Comparison of ENCODE assay signal across 27 mouse cellular contexts in the genomic region with DNA sequence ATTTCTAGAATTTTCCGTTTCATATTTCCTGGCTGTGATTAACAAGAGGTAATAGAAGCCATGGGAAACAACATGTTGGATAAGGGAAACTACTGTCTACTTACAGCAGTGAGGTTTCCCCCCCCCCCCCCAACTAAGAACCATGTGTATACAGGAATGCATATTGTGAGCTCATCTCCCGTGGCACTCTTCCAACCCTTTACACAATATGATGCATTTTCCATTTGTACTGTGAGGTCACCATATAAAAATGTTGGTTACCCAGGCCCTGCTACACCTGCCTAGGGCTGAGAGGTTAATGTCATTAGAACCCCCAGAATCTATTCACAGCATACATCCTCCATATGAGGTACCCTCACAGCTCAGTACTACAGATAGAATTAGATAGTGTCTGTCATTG.
DNase-seq lines count a peak whose midpoint lies in the region; ATAC-seq and TF ChIP-seq lines count a peak whose summit lies in the region.
"Had no signal": no experiment of that assay in that cellular context is flagged by ENCODE, and none has a peak within 500 bp of the region (broad histone marks: within the 10 kb centered on the region; RNA-seq: fewer than 3 reads in every experiment).

No protein-coding gene starts in this region.

- peak overlapping the region; percentile 32; the same call in 1 of the 2 replicates for H3K27ac ChIP-seq in lung, embryonic 16.5 days (ENCODE audit: low read length)
- H3K27ac ChIP-seq: embryonic facial prominence, embryonic 15.5 days; gastrocnemius, adult 2 months; heart, embryonic 15.5 days; hindbrain, embryonic 12.5 days; limb, embryonic 13.5 days; liver, embryonic 14.5 days; macrophage; midbrain, embryonic 15.5 days; stomach, embryonic 15.5 days had no signal

- DNase-seq in heart, postnatal 4 days = peak; percentile 34
- DNase-seq in heart, postnatal 25 days (ENCODE audit: low spot score) = no peak
- DNase-seq in lung, adult 2 months = no peak
- peak; percentile 83 for DNase-seq in Muller cell, postnatal 12 days (ENCODE audit: inconsistent ontology term)
- no peak for DNase-seq in right cerebral cortex, adult 2 months (ENCODE audit: low spot score in 2 of 2)
- no peak for DNase-seq in retina, postnatal 1 day
- DNase-seq: adrenal gland, postnatal 10 days; cerebellum, adult 2 months; cerebellum, postnatal 25 days; embryo, embryonic 11 days; gastrocnemius, adult 2 months; kidney, adult 18-20 months; kidney, postnatal 4 days; right cerebral cortex, adult 18-20 months; thymus, adult 18-20 months; thymus, postnatal 36 days had no signal

- intact Hi-C loops in heart, postnatal 25 days (cut with DNase I) = no loop called here

- no peak overlapping the region for H3K4me3 ChIP-seq in lung, embryonic 16.5 days (ENCODE audit: low read length)
- H3K4me3 ChIP-seq in lung, adult 2 months (replicated peaks; ENCODE audit: extremely low read depth, low read depth, low read length) = no peak overlapping the region
- H3K4me3 ChIP-seq: embryonic facial prominence, embryonic 15.5 days; gastrocnemius, adult 2 months; heart, embryonic 15.5 days; hindbrain, embryonic 12.5 days; limb, embryonic 13.5 days; midbrain, embryonic 15.5 days; stomach, embryonic 15.5 days had no signal

- H3K4me2 ChIP-seq in lung, embryonic 16.5 days (ENCODE audit: low read depth, low read length) = no peak overlapping the region
- H3K4me2 ChIP-seq: embryonic facial prominence, embryonic 15.5 days; heart, embryonic 15.5 days; hindbrain, embryonic 12.5 days; limb, embryonic 13.5 days; midbrain, embryonic 15.5 days; stomach, embryonic 15.5 days had no signal

- peak; percentile 49; the same call in 1 of the 2 replicates for ATAC-seq in lung, embryonic 16.5 days (ENCODE audit: low read depth)
- ATAC-seq: CD4-positive, CD25-positive, alpha-beta regulatory T cell, adult 4 months; forebrain, embryonic 14.5 days; midbrain, embryonic 15.5 days had no signal

- 0 out of 2 replicates have a peak, but pooled peaks cover 3% of the 10 kb centered on the region for H3K36me3 ChIP-seq in lung, embryonic 16.5 days (ENCODE audit: control insufficient read depth, insufficient read depth, low read length)
- H3K36me3 ChIP-seq: embryonic facial prominence, embryonic 15.5 days; heart, embryonic 15.5 days; hindbrain, embryonic 12.5 days; limb, embryonic 13.5 days; midbrain, embryonic 15.5 days had no signal

- WGBS in lung, embryonic 16.5 days = 47% methylated on average over 2 of the region's 2 CpGs
- 32% methylated on average over 2 of the region's 2 CpGs for whole genome bisulfite sequencing in lung, adult 2 months

- no peaks in the 10 kb centered on the region for H3K27me3 ChIP-seq in lung, embryonic 16.5 days (ENCODE audit: control insufficient read depth, insufficient read depth, low read depth, low read length)
- H3K27me3 ChIP-seq: embryonic facial prominence, embryonic 15.5 days; heart, embryonic 15.5 days; hindbrain, embryonic 12.5 days; limb, embryonic 13.5 days; midbrain, embryonic 15.5 days; stomach, embryonic 15.5 days had no signal

- no peak for TF ChIP-seq CTCF in lung, adult 2 months (IDR thresholded peaks at IDR 0.05; ENCODE audit: insufficient read depth, low read length)

- H3K4me1 ChIP-seq in lung, embryonic 16.5 days (replicated peaks; ENCODE audit: control insufficient read depth, insufficient read depth, low read length) = peaks cover 15% of the 10 kb centered on the region
- peaks cover 34% of the 10 kb centered on the region for H3K4me1 ChIP-seq in lung, adult 2 months (ENCODE audit: control insufficient read depth, insufficient read depth, low read length)
- H3K4me1 ChIP-seq: hindbrain, embryonic 12.5 days; midbrain, embryonic 15.5 days; stomach, embryonic 15.5 days had no signal

- no peak overlapping the region for H3K9ac ChIP-seq in lung, embryonic 16.5 days (ENCODE audit: low read length)
- H3K9ac ChIP-seq: embryonic facial prominence, embryonic 15.5 days; heart, embryonic 15.5 days; hindbrain, embryonic 12.5 days; limb, embryonic 13.5 days; liver, embryonic 14.5 days; midbrain, embryonic 15.5 days; stomach, embryonic 15.5 days had no signal

- TF ChIP-seq POLR2A in lung, adult 2 months (IDR thresholded peaks at IDR 0.05; ENCODE audit: borderline replicate concordance, extremely low read depth, low read depth, low read length) = no peak

- H3K9me3 ChIP-seq in lung, embryonic 16.5 days (ENCODE audit: control insufficient read depth, low read length) = no peaks in the 10 kb centered on the region
- H3K9me3 ChIP-seq: embryonic facial prominence, embryonic 15.5 days; heart, embryonic 15.5 days; hindbrain, embryonic 12.5 days; limb, embryonic 13.5 days; midbrain, embryonic 15.5 days; stomach, embryonic 15.5 days had no signal

Comparison
In these comparisons a context has a peak if more than half of its experiments do, and no peak if none do; other contexts are left out.
1. DNase-seq: peak in heart, postnatal 4 days (single experiment) and Muller cell, postnatal 12 days (single experiment); none in heart, postnatal 25 days (single experiment), lung, adult 2 months (single experiment), right cerebral cortex, adult 2 months (0 of 2) and retina, postnatal 1 day (single experiment).